Mouse (Mus musculus) thymus, adult 2 months (tissue): ENCODE data around the gene Zfp365. TPM values are rescaled to one million over a fixed set of nuclear protein-coding genes. Genes with fewer than 3 reads are reported as not detected.
A peak's percentile ranks its signal among the peaks of the same experiment; 100 is the strongest.

Source experiments
- DNase-seq: peaks from one replicate; pipeline ENCODE4 v3.0.0; 2021
- H3K27ac ChIP-seq: fragments of 200-500 bp; 2 replicates; pipeline ENCODE4 v1.5.1; 2012; ENCODE audit warnings: low read length, control low read depth; ENCODE audit not compliant: control insufficient read depth, insufficient read depth
- H3K27me3 ChIP-seq: fragments of 200-500 bp; 2 replicates; pipeline ENCODE4 v1.6.1; 2012; ENCODE audit warnings: mild to moderate bottlenecking, low read length, moderate library complexity, mixed read lengths; ENCODE audit not compliant: control insufficient read depth, insufficient read depth
- H3K36me3 ChIP-seq: fragments of 200-500 bp; 2 replicates; pipeline ENCODE4 v1.6.1; 2012; ENCODE audit warnings: mild to moderate bottlenecking, low read length, moderate library complexity; ENCODE audit not compliant: control insufficient read depth, insufficient read depth
- H3K4me1 ChIP-seq: fragments of 200-500 bp; replicated peaks from 2 replicates; pipeline ENCODE4 v1.6.1; 2012; ENCODE audit warnings: low read length; ENCODE audit not compliant: control insufficient read depth, insufficient read depth
- H3K4me3 ChIP-seq: fragments of 200-500 bp; 2 replicates; pipeline ENCODE4 v1.5.1; 2012; ENCODE audit warnings: mild to moderate bottlenecking, low read length, control low read depth, moderate library complexity; ENCODE audit not compliant: control insufficient read depth, insufficient read depth
- CTCF ChIP-seq: fragments of 200-500 bp; IDR thresholded peaks from 2 replicates; pipeline ENCODE4 v1.5.1; 2012; ENCODE audit warnings: mild to moderate bottlenecking, control low read depth, low read length, moderate library complexity, borderline replicate concordance; ENCODE audit not compliant: control insufficient read depth, poor library complexity, insufficient read depth; ENCODE audit errors: extremely low read depth
- POLR2A ChIP-seq: fragments of 200-500 bp; IDR thresholded peaks from 2 replicates; pipeline ENCODE4 v1.6.1; 2012; ENCODE audit warnings: mild to moderate bottlenecking, low read length, control low read depth, moderate library complexity; ENCODE audit not compliant: control insufficient read depth, poor library complexity, insufficient read depth; ENCODE audit errors: extremely low read depth
- WGBS: fragments of 180-500 bp; shearing (Covaris S2); methylation state at CpG from one replicate; pipeline ENCODE4 v1.1.7; 2018; 5-methylcytosine and 5-hydroxymethylcytosine counted together
- polyA plus RNA-seq: library from polyadenylated mRNA; depleted of rRNA; stranded (reverse); fragments of >200 nt; gene quantifications from 2 replicates; pipeline ENCODE4 v1.2.3, GENCODE M21; 2012

Zfp365 gene
- polyA plus RNA-seq, 1 experiment = 1.00 TPM

DNA sequence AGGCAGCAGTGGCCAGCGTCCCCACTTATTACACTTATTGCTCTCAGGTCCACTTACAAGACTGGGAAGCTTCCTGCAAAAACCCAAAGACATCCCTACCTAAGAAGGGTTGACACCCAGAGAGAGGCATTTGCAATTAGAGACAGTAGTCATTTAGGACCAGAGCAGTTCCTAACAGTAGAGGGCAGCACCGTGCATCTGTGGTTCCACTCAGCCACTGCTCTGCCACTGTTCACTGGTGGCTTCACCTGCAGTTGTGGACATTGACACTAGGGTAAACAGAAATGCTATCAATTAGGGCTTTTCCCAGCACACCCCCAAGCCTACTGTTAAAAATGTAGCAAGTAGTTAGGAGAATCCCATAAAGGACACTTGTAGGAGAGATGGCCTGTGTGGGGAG lies 40.7 kb downstream of the Zfp365 start:
- H3K4me3 ChIP-seq = no peak overlapping the region
- peak; percentile 77 for DNase-seq
- H3K27me3 ChIP-seq = no peaks in the 10 kb centered on the region
- WGBS = 20% methylated on average over 2 of the region's 2 CpGs
- H3K36me3 ChIP-seq = no peaks in the 10 kb centered on the region
- H3K27ac ChIP-seq = no peak overlapping the region
- TF ChIP-seq POLR2A (no peak), CTCF (peak; percentile 43; the same call in 1 of the 2 replicates)
- H3K4me1 ChIP-seq = no peaks in the 10 kb centered on the region

DNA sequence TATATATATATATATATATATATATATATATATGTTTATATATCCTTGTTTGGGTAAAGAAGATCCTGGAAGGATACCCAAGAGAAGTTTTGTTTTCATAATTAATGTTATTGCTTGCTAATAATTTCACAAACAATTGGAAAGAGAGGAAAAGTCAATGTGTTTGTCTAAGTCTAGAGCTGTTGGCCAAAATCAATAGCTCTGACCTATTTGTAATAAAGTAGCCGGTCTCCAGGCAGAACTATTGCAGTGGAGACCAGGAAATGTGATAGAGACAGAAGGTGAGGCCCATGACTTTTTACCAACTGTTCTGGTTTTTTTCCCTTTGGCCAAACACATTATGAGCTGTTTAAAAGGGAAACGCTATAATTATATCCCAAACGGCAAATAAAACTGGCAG lies 44.2 kb downstream of the Zfp365 start:
- Histone ChIP-seq H3K27me3 (no peaks in the 10 kb centered on the region), H3K27ac (no peak overlapping the region), H3K4me1 (no peaks in the 10 kb centered on the region), H3K4me3 (no peak overlapping the region), H3K36me3 (no peaks in the 10 kb centered on the region)
- TF ChIP-seq POLR2A = no peak
- DNase-seq = no peak
- WGBS = 93% methylated on average over 3 of the region's 3 CpGs

DNA sequence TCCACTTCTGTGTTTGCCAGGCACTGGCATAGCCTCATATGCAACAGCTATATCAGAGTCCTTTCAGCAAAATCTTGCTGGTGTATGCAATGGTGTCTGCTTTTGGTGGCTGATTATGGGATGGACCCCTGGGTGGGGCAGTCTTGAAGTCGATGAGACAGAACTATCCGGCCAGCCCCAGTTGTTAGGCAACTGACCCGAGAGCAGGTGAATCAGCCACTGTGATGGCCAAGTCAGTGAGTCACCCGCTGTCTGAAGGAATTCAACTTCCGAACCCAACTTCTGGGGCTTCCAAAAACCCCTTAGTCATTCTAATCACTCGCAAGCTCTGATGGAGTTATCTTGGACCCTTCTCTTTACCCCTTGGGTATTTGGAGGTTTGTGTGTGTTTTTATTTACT lies 46.6 kb downstream of the Zfp365 start:
- Histone ChIP-seq H3K4me3 (no peak overlapping the region), H3K36me3 (no peaks in the 10 kb centered on the region), H3K27ac (no peak overlapping the region), H3K4me1 (no peaks in the 10 kb centered on the region), H3K27me3 (no peaks in the 10 kb centered on the region)
- TF ChIP-seq POLR2A (no peak), CTCF (no peak)
- DNase-seq = no peak
- 99% methylated on average over 6 of the region's 6 CpGs for WGBS

DNA sequence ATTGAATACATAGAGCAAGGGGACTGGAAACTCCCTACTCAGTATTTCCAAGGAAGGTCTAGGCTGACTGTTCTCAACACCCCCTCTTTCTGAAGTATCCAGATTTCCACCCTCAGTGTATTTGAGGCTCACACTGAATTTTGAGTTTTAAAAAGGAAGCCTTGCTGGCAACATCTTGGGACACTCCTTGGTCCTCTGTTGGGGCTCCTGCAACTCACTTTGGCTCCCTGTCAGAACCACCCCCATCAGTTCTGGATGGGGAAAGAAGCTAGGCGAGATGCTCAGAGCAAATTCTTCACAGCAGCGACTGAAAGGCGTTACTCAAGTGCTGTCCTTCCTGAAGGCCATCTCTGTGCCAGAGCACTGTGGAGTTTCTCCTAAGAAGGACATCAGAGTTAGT lies 47.4 kb downstream of the Zfp365 start:
- Histone ChIP-seq H3K36me3 (no peaks in the 10 kb centered on the region), H3K4me3 (no peak overlapping the region), H3K4me1 (no peaks in the 10 kb centered on the region), H3K27me3 (no peaks in the 10 kb centered on the region), H3K27ac (no peak overlapping the region)
- WGBS = 95% methylated on average over 3 of the region's 3 CpGs
- no peak for DNase-seq
- TF ChIP-seq CTCF (no peak), POLR2A (no peak)

DNA sequence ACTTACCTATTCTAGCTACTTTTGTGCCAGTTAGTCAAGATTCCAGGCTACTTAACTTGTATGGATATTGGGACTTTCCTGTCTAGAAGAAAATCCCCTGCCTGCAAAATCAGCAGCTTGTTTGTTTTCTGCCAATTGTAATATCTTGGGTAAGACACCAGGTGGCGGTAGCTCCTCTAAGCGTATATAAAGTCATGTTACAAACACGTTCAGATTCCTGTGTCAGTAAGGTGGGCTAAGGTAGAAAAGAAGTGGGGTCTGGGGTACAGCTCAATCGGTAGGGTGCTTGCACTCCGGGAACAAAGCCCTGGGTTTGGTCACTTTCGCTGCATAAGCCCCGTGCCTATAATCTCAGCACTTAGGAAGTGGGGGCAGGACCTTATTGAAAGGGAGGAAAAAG lies 50.1 kb downstream of the Zfp365 start:
- no peak overlapping the region for H3K4me3 ChIP-seq
- WGBS = 19% methylated on average over 7 of the region's 7 CpGs
- peak; percentile 44 for DNase-seq
- no peaks in the 10 kb centered on the region for H3K4me1 ChIP-seq
- H3K36me3 ChIP-seq = no peaks in the 10 kb centered on the region
- no peak overlapping the region for H3K27ac ChIP-seq
- H3K27me3 ChIP-seq = no peaks in the 10 kb centered on the region
- TF ChIP-seq POLR2A = no peak
- no peak for TF ChIP-seq CTCF

DNA sequence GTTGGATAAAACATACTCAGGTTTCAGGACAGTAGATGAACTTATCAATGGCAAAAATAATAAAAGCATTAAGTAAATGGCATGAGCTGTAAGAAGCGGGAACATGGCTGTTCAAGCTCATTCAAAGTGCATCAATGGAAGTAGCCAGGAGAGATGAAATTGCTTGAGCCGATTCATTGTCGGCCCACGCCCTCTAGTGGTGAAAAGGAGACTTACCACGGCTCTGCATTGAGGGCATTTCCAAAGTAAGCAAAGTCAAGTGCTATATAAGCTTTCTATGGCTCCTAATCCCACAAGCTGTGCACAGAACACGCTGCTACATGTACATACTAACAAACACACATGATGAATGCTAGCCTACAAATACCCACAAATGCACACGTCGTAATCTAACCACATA lies 53.6 kb downstream of the Zfp365 start:
- H3K4me3 ChIP-seq = no peak overlapping the region
- 18% methylated on average over 8 of the region's 8 CpGs for WGBS
- no peak for TF ChIP-seq CTCF
- no peak for TF ChIP-seq POLR2A
- no peak overlapping the region for H3K27ac ChIP-seq
- no peaks in the 10 kb centered on the region for H3K27me3 ChIP-seq
- no peaks in the 10 kb centered on the region for H3K36me3 ChIP-seq
- no peaks in the 10 kb centered on the region for H3K4me1 ChIP-seq
- DNase-seq = peak; percentile 64

DNA sequence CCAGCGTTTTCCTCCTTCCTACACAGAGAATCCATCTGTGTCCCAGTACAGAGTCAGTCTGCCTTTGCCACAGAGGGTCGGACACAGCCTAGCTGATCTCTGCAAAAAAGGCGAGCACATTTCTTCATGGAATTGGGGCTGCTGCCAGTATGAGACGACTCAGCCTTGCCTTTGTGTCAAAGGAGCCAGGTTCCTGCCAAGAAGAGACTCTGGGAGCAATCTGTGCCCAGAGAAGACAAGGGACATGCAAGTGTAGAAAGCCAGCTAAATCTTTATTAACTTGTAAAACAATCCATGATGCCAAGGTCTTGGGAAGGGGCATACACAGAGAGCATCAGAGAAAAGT lies 54.9 kb downstream of the Zfp365 start:
- Histone ChIP-seq H3K4me1 (no peaks in the 10 kb centered on the region), H3K36me3 (no peaks in the 10 kb centered on the region), H3K4me3 (no peak overlapping the region), H3K27me3 (no peaks in the 10 kb centered on the region), H3K27ac (no peak overlapping the region)
- WGBS = 83% methylated on average over 4 of the region's 4 CpGs
- TF ChIP-seq CTCF (no peak), POLR2A (no peak)
- DNase-seq = no peak
